Mouse (Mus musculus): ENCODE measurements around the gene Gm5965. TPM values are rescaled to one million over a fixed set of nuclear protein-coding genes. Genes with fewer than 3 reads are reported as not detected.
"Not testable (repeated sequence)": the region's sequence is repeated elsewhere in the genome, so short reads cannot be mapped to it uniquely, and the experiment has no call there.

Gene Gm5965
- polyA plus RNA-seq (2011; ENCODE audit: insufficient read depth, insufficient read length, low read depth, missing spikeins) = not detected in 2 replicates

DNA sequence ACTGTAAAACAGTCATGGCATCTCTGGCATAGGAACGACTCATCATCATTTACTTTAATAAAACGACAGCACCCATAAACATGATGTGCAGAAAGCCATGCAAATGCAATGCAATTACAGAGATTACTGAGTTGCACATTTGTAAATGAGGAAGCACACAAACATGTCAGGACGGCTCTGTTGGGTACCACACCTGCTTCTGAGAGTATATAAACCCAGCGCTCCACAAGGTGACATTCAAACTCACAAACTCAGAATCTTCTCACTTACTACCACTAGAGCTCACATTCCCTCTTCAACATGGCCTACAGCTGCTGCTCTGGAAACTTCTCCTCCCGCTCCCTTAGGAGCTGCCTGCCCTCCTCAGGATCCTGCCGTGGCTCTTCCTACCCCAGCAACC, at the start of gene Gm5965:
Gm5965 (plus strand) TSS at position 301 of the 400 bp plus-strand sequence.
- Histone ChIP-seq H3K4me1 (ENCODE audit: control insufficient read depth, insufficient read depth, low read length) (no peaks in the 10 kb centered on the region), H3K9ac (ENCODE audit: low read depth, poor library complexity, severe bottlenecking) (no peak within 1 kb of the TSS), H3K27ac (ENCODE audit: insufficient read depth, low read length) (no peak within 1 kb of the TSS), H3K36me3 (ENCODE audit: control insufficient read depth, insufficient read depth, low read length, poor library complexity, severe bottlenecking) (no peaks in the 10 kb centered on the region), H3K4me3 (ENCODE audit: low read depth, low read length) (no peak within 1 kb of the TSS), H3K27me3 (ENCODE audit: control insufficient read depth, insufficient read depth, low read length, poor library complexity, severe bottlenecking) (no peaks in the 10 kb centered on the region; the same call in 1 of the 2 replicates), H3K9me3 (replicated peaks; ENCODE audit: control insufficient read depth, insufficient read depth, low read length, poor library complexity, severe bottlenecking) (no peaks in the 10 kb centered on the region)
- TF ChIP-seq CTCF (IDR thresholded peaks at IDR 0.05; ENCODE audit: low read depth, low read length) (no peak), POLR2A (IDR thresholded peaks at IDR 0.05; ENCODE audit: insufficient read depth, low read length) (no peak), EP300 (IDR thresholded peaks at IDR 0.05; ENCODE audit: insufficient read depth, low read depth, low read length) (no peak)

DNA sequence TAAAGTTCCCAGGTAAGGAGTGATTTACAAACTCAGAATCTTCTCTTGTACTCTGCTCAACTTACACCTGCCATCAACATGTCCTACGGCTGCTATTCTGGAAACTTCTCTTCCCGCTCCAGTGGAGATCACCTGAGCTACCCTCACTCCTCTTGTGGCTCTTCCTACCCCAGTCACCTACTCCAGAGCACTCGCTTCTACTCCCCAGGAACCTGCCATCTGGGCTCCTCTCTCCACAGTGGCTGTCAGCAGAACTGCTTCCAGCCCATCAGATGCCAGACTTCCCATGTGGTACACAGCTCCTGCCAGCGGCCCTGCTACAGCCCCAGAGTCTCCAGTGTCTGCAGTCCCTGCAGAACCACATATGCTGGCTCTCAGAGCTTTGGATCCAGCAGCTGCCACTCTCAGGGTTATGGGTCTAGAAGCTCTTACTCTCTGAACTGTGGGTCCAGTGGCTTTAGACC, 48.9 kb upstream of the Gm5965 start, which contains the start of gene Krtap13-1:
Krtap13-1 (plus strand) TSS at position 51 of the 464 bp plus-strand sequence.
- Histone ChIP-seq H3K27me3 (ENCODE audit: control insufficient read depth, insufficient read depth, low read length, poor library complexity, severe bottlenecking) (no peaks in the 10 kb centered on the region), H3K27ac (ENCODE audit: insufficient read depth, low read length) (no peak within 1 kb of the TSS), H3K9me3 (replicated peaks; ENCODE audit: control insufficient read depth, insufficient read depth, low read length, poor library complexity, severe bottlenecking) (no peaks in the 10 kb centered on the region; the same call in 1 of the 2 replicates), H3K9ac (ENCODE audit: low read depth, poor library complexity, severe bottlenecking) (no peak within 1 kb of the TSS), H3K36me3 (ENCODE audit: control insufficient read depth, insufficient read depth, low read length, poor library complexity, severe bottlenecking) (no peaks in the 10 kb centered on the region), H3K4me3 (ENCODE audit: low read depth, low read length) (no peak within 1 kb of the TSS), H3K4me1 (ENCODE audit: control insufficient read depth, insufficient read depth, low read length) (no peaks in the 10 kb centered on the region)
- TF ChIP-seq POLR2A (IDR thresholded peaks at IDR 0.05; ENCODE audit: insufficient read depth, low read length) (no peak), EP300 (IDR thresholded peaks at IDR 0.05; ENCODE audit: insufficient read depth, low read depth, low read length) (no peak), CTCF (IDR thresholded peaks at IDR 0.05; ENCODE audit: low read depth, low read length) (no peak)

DNA sequence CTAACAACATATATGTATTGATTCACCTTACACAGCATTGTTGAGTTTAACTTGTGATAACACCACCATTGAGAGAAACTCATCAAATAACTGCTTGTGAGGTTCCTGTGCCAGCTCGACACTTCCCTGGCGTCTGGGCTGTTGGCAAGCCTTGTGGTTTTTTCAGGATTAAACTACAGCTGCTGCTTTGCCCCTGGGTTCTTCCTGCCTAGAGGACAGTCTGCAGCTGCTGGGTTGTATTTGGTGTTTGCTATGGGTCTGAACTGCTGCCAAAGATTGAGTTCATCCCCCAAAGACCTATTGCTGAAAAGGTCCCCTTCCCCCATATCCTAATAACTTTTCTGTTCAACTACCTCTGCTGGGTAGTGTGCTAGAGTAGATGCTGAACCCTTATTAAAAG, 42.3 kb upstream of the Gm5965 start:
- Histone ChIP-seq H3K4me1 (ENCODE audit: control insufficient read depth, insufficient read depth, low read length) (no peaks in the 10 kb centered on the region), H3K9me3 (replicated peaks; ENCODE audit: control insufficient read depth, insufficient read depth, low read length, poor library complexity, severe bottlenecking) (no peaks in the 10 kb centered on the region), H3K4me3 (ENCODE audit: low read depth, low read length) (no peak overlapping the region), H3K9ac (ENCODE audit: low read depth, poor library complexity, severe bottlenecking) (no peak overlapping the region), H3K36me3 (ENCODE audit: control insufficient read depth, insufficient read depth, low read length, poor library complexity, severe bottlenecking) (no peaks in the 10 kb centered on the region), H3K27ac (ENCODE audit: insufficient read depth, low read length) (no peak overlapping the region), H3K27me3 (ENCODE audit: control insufficient read depth, insufficient read depth, low read length, poor library complexity, severe bottlenecking) (no peaks in the 10 kb centered on the region; the same call in 1 of the 2 replicates)
- TF ChIP-seq EP300 (IDR thresholded peaks at IDR 0.05; ENCODE audit: insufficient read depth, low read depth, low read length) (no peak), CTCF (IDR thresholded peaks at IDR 0.05; ENCODE audit: low read depth, low read length) (no peak), POLR2A (IDR thresholded peaks at IDR 0.05; ENCODE audit: insufficient read depth, low read length) (no peak)

DNA sequence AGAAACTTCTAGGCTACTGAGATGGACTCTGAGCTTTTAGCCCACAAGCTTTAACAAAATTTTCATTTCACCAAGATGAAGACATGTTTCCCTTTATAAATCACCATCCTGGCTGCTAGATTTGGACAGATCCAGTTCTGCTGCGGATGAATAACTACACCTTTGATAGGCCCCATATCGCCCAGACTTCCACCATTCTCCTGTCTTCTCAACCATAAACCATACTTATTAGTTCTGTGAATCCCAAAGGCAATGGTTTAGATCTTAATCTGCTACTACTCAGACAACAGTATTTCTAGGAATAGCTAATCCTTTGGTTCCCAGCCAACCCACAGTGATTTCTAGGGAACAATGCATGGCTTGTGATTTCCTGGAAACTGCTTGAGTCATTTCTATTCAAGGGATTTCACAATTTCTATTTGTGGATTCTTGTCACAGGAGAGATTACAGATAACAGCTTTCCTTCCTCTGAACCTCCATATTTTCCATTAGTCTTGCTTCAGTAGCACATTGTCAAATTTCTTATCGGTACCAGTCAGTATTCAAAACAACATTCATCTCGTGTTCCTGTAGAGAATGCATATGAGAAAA, 32.9 kb upstream of the Gm5965 start:
- Histone ChIP-seq H3K4me3 (ENCODE audit: low read depth, low read length) (no peak overlapping the region), H3K36me3 (ENCODE audit: control insufficient read depth, insufficient read depth, low read length, poor library complexity, severe bottlenecking) (no peaks in the 10 kb centered on the region), H3K27me3 (ENCODE audit: control insufficient read depth, insufficient read depth, low read length, poor library complexity, severe bottlenecking) (no peaks in the 10 kb centered on the region), H3K4me1 (ENCODE audit: control insufficient read depth, insufficient read depth, low read length) (no peaks in the 10 kb centered on the region), H3K9ac (ENCODE audit: low read depth, poor library complexity, severe bottlenecking) (no peak overlapping the region), H3K9me3 (replicated peaks; ENCODE audit: control insufficient read depth, insufficient read depth, low read length, poor library complexity, severe bottlenecking) (no peaks in the 10 kb centered on the region), H3K27ac (ENCODE audit: insufficient read depth, low read length) (no peak overlapping the region)
- TF ChIP-seq EP300 (IDR thresholded peaks at IDR 0.05; ENCODE audit: insufficient read depth, low read depth, low read length) (no peak), POLR2A (IDR thresholded peaks at IDR 0.05; ENCODE audit: insufficient read depth, low read length) (no peak), CTCF (IDR thresholded peaks at IDR 0.05; ENCODE audit: low read depth, low read length) (no peak)

DNA sequence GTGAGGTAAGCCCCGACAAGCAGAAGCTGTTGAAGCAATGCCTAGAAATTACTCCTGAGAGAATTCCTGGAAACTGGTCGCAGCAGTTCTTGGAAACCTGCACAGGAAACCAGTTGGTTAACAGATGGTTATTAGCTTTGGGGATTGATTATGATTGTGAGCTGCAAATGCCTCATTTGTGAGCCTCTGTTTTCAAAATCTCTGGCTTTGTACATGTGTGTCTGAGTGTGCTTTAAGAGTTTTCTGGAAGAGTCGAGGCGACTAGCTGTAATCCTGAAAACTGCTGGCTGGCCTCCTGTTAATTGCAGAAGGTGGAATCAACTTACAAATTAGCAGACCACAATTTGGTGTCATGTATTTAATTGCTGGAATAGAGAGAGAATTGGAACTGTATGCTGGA, 29.8 kb upstream of the Gm5965 start:
- Histone ChIP-seq H3K4me3 (ENCODE audit: low read depth, low read length) (no peak overlapping the region), H3K9ac (ENCODE audit: low read depth, poor library complexity, severe bottlenecking) (no peak overlapping the region), H3K9me3 (replicated peaks; ENCODE audit: control insufficient read depth, insufficient read depth, low read length, poor library complexity, severe bottlenecking) (no peaks in the 10 kb centered on the region), H3K27ac (ENCODE audit: insufficient read depth, low read length) (no peak overlapping the region), H3K4me1 (ENCODE audit: control insufficient read depth, insufficient read depth, low read length) (no peaks in the 10 kb centered on the region), H3K27me3 (ENCODE audit: control insufficient read depth, insufficient read depth, low read length, poor library complexity, severe bottlenecking) (no peaks in the 10 kb centered on the region), H3K36me3 (ENCODE audit: control insufficient read depth, insufficient read depth, low read length, poor library complexity, severe bottlenecking) (no peaks in the 10 kb centered on the region)
- no peak for TF ChIP-seq CTCF (IDR thresholded peaks at IDR 0.05; ENCODE audit: low read depth, low read length)
- TF ChIP-seq EP300 (IDR thresholded peaks at IDR 0.05; ENCODE audit: insufficient read depth, low read depth, low read length) = no peak
- no peak for TF ChIP-seq POLR2A (IDR thresholded peaks at IDR 0.05; ENCODE audit: insufficient read depth, low read length)

DNA sequence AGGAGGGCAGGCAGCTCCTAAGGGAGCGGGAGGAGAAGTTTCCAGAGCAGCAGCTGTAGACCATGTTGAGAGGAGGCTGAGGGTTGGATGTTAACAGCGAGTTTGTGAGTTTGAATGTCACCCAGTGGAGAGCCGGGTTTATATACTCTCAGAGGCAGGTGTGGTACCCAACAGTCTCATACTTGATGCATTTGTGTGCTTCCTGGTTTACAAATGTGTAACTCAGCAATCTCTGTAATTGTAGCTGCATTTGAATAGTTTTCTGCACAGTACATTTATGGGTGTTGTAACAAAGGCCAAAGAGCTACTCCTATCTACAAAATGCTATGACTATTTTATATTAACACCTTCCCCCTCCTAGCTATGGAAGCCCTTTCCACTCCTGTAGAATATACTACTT, 26.2 kb upstream of the Gm5965 start, which contains the start of gene Krtap13:
Krtap13 (minus strand) TSS at position 101 of the 400 bp plus-strand sequence.
- H3K27me3 ChIP-seq (ENCODE audit: control insufficient read depth, insufficient read depth, low read length, poor library complexity, severe bottlenecking); H3K9ac ChIP-seq (ENCODE audit: low read depth, poor library complexity, severe bottlenecking); H3K27ac ChIP-seq (ENCODE audit: insufficient read depth, low read length); H3K36me3 ChIP-seq (ENCODE audit: control insufficient read depth, insufficient read depth, low read length, poor library complexity, severe bottlenecking); H3K4me1 ChIP-seq (ENCODE audit: control insufficient read depth, insufficient read depth, low read length); H3K4me3 ChIP-seq (ENCODE audit: low read depth, low read length); H3K9me3 ChIP-seq (replicated peaks; ENCODE audit: control insufficient read depth, insufficient read depth, low read length, poor library complexity, severe bottlenecking): not testable (repeated sequence)

DNA sequence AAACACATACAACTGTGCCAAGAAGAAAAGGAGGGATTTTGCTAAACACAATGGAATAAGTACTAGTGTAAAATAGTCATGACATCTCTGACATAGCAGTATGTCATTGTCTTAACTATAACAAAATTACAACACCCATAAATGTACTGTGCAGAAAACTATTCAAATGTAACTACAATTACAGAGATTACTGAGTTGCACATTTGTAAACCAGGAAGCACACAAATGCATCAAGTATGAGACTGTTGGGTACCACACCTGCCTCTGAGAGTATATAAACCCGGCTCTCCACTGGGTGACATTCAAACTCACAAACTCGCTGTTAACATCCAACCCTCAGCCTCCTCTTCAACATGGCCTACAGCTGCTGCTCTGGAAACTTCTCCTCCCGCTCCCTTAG, 19.1 kb upstream of the Gm5965 start, which contains the start of gene 2310034C09Rik:
2310034C09Rik (plus strand) TSS at position 301 of the 400 bp plus-strand sequence.
- H3K4me3 ChIP-seq (ENCODE audit: low read depth, low read length); H3K9ac ChIP-seq (ENCODE audit: low read depth, poor library complexity, severe bottlenecking); H3K36me3 ChIP-seq (ENCODE audit: control insufficient read depth, insufficient read depth, low read length, poor library complexity, severe bottlenecking); H3K4me1 ChIP-seq (ENCODE audit: control insufficient read depth, insufficient read depth, low read length); H3K9me3 ChIP-seq (replicated peaks; ENCODE audit: control insufficient read depth, insufficient read depth, low read length, poor library complexity, severe bottlenecking); H3K27ac ChIP-seq (ENCODE audit: insufficient read depth, low read length); H3K27me3 ChIP-seq (ENCODE audit: control insufficient read depth, insufficient read depth, low read length, poor library complexity, severe bottlenecking): not testable (repeated sequence)
